31 mouse cellular contexts compared by ENCODE assay signal in genomic region chr11:59262308-59262707, GRCm38 (mm10). TPM values are rescaled to one million over a fixed set of nuclear protein-coding genes. Genes with fewer than 3 reads are reported as not detected.
DNase-seq lines count a peak whose midpoint lies in the region; ATAC-seq and TF ChIP-seq lines count a peak whose summit lies in the region.
"Had no signal": no experiment of that assay in that cellular context is flagged by ENCODE, and none has a peak within 500 bp of the region (broad histone marks: within the 10 kb centered on the region; RNA-seq: fewer than 3 reads in every experiment).

No protein-coding gene starts in this region.

- no peaks in the 10 kb centered on the region for H3K36me3 ChIP-seq in liver, embryonic 12.5 days
- no peaks in the 10 kb centered on the region for H3K36me3 ChIP-seq in liver, postnatal 0 days (replicated peaks; ENCODE audit: insufficient read depth, low read length)
- H3K36me3 ChIP-seq in lung, postnatal 0 days (ENCODE audit: insufficient read depth, low read length) = no peaks in the 10 kb centered on the region
- peaks cover 0 to 16% of the 10 kb centered on the region in 2 experiments; a peak in 2 of 4 replicates for H3K36me3 ChIP-seq in MEL (ENCODE audit: control insufficient read depth in 1 of 2, insufficient read depth in 2 of 2, low read length in 2 of 2)
- H3K36me3 ChIP-seq in liver, embryonic 15.5 days (replicated peaks) = no peaks in the 10 kb centered on the region
- H3K36me3 ChIP-seq: embryonic facial prominence, embryonic 12.5 days; embryonic facial prominence, embryonic 15.5 days; forebrain, embryonic 12.5 days; forebrain, embryonic 15.5 days; heart, embryonic 12.5 days; heart, embryonic 15.5 days; hindbrain, embryonic 10.5 days; hindbrain, embryonic 13.5 days had no signal

- H3K4me2 ChIP-seq in liver, embryonic 12.5 days = no peak overlapping the region
- H3K4me2 ChIP-seq in liver, postnatal 0 days (ENCODE audit: low read depth, low read length) = no peak overlapping the region
- H3K4me2 ChIP-seq in lung, postnatal 0 days (replicated peaks; ENCODE audit: low read depth, low read length) = no peak overlapping the region
- H3K4me2 ChIP-seq in liver, embryonic 15.5 days = no peak overlapping the region
- H3K4me2 ChIP-seq: embryonic facial prominence, embryonic 12.5 days; embryonic facial prominence, embryonic 15.5 days; forebrain, embryonic 12.5 days; forebrain, embryonic 15.5 days; heart, embryonic 12.5 days; heart, embryonic 15.5 days; hindbrain, embryonic 13.5 days had no signal

- H3K9ac ChIP-seq in liver, embryonic 12.5 days = no peak overlapping the region
- no peak overlapping the region for H3K9ac ChIP-seq in liver, postnatal 0 days (replicated peaks)
- no peak overlapping the region for H3K9ac ChIP-seq in lung, postnatal 0 days (replicated peaks; ENCODE audit: low read depth)
- H3K9ac ChIP-seq in MEL (ENCODE audit: control insufficient read depth, low read depth, low read length, poor library complexity, severe bottlenecking) = no peak overlapping the region
- no peak overlapping the region for H3K9ac ChIP-seq in liver, embryonic 15.5 days
- H3K9ac ChIP-seq: embryonic facial prominence, embryonic 12.5 days; embryonic facial prominence, embryonic 15.5 days; forebrain, embryonic 12.5 days; forebrain, embryonic 15.5 days; heart, embryonic 12.5 days; heart, embryonic 15.5 days; hindbrain, embryonic 13.5 days had no signal

- H3K79me2 ChIP-seq in MEL (ENCODE audit: control insufficient read depth, insufficient read depth, low read length, poor library complexity) = no peaks in the 10 kb centered on the region

- H3K4me3 ChIP-seq in liver, embryonic 12.5 days = no peak overlapping the region
- H3K4me3 ChIP-seq in liver, postnatal 0 days (ENCODE audit: low read depth, low read length) = no peak overlapping the region
- H3K4me3 ChIP-seq in lung, postnatal 0 days (ENCODE audit: low read depth, low read length) = no peak overlapping the region
- H3K4me3 ChIP-seq in lung, adult 2 months (replicated peaks; ENCODE audit: extremely low read depth, low read depth, low read length) = no peak overlapping the region
- H3K4me3 ChIP-seq in MEL (ENCODE audit: control insufficient read depth in 1 of 2, insufficient read depth in 1 of 2, low read depth in 2 of 2, low read length in 2 of 2) = no peak overlapping the region
- H3K4me3 ChIP-seq in liver, embryonic 15.5 days (replicated peaks) = no peak overlapping the region
- H3K4me3 ChIP-seq: embryonic facial prominence, embryonic 12.5 days; embryonic facial prominence, embryonic 15.5 days; forebrain, embryonic 12.5 days; forebrain, embryonic 15.5 days; heart, embryonic 12.5 days; heart, embryonic 15.5 days; hindbrain, embryonic 10.5 days; hindbrain, embryonic 13.5 days had no signal

- no peak for TF ChIP-seq EP300 in liver, postnatal 0 days (IDR thresholded peaks at IDR 0.05; ENCODE audit: low read depth)
- TF ChIP-seq EP300 in lung, postnatal 0 days (IDR thresholded peaks at IDR 0.05) = no peak
- TF ChIP-seq EP300 in MEL (IDR thresholded peaks at IDR 0.05; ENCODE audit: low read depth in 1 of 2, low read length in 2 of 2) = no peak

- H3K27me3 ChIP-seq in liver, embryonic 12.5 days (replicated peaks) = peaks cover 84% of the 10 kb centered on the region
- H3K27me3 ChIP-seq in liver, postnatal 0 days (ENCODE audit: insufficient read depth, low read length) = peaks cover 44% of the 10 kb centered on the region
- H3K27me3 ChIP-seq in lung, postnatal 0 days (replicated peaks; ENCODE audit: insufficient read depth, low read length) = no peaks in the 10 kb centered on the region
- H3K27me3 ChIP-seq in MEL (ENCODE audit: control insufficient read depth in 1 of 2, insufficient read depth in 2 of 2, low read length in 2 of 2) = peaks cover 0 to 4% of the 10 kb centered on the region in 2 experiments; a peak in 2 of 4 replicates
- peaks cover 78% of the 10 kb centered on the region for H3K27me3 ChIP-seq in liver, embryonic 15.5 days

- no peaks in the 10 kb centered on the region for H3K9me3 ChIP-seq in liver, embryonic 12.5 days (replicated peaks)
- H3K9me3 ChIP-seq in liver, postnatal 0 days (ENCODE audit: low read length) = no peaks in the 10 kb centered on the region
- no peaks in the 10 kb centered on the region for H3K9me3 ChIP-seq in lung, postnatal 0 days (ENCODE audit: low read length)
- H3K9me3 ChIP-seq in MEL (replicated peaks; ENCODE audit: insufficient read depth, low read length) = no peaks in the 10 kb centered on the region
- H3K9me3 ChIP-seq in liver, embryonic 15.5 days (replicated peaks) = no peaks in the 10 kb centered on the region
- H3K9me3 ChIP-seq: embryonic facial prominence, embryonic 12.5 days; embryonic facial prominence, embryonic 15.5 days; forebrain, embryonic 12.5 days; forebrain, embryonic 15.5 days; heart, embryonic 12.5 days; heart, embryonic 15.5 days; hindbrain, embryonic 10.5 days; hindbrain, embryonic 13.5 days had no signal

- peaks cover 57% of the 10 kb centered on the region for H3K4me1 ChIP-seq in liver, embryonic 12.5 days
- H3K4me1 ChIP-seq in liver, postnatal 0 days (ENCODE audit: insufficient read depth) = peaks cover 28% of the 10 kb centered on the region
- peaks cover 5% of the 10 kb centered on the region for H3K4me1 ChIP-seq in lung, postnatal 0 days (ENCODE audit: insufficient read depth, low read depth, low read length)
- peaks cover 8% of the 10 kb centered on the region for H3K4me1 ChIP-seq in lung, adult 2 months (ENCODE audit: control insufficient read depth, insufficient read depth, low read length)
- peaks cover 11 to 25% of the 10 kb centered on the region in 2 experiments for H3K4me1 ChIP-seq in MEL (ENCODE audit: control insufficient read depth in 1 of 2, insufficient read depth in 2 of 2, low read length in 2 of 2)
- H3K4me1 ChIP-seq in liver, embryonic 15.5 days (replicated peaks) = peaks cover 60% of the 10 kb centered on the region
- H3K4me1 ChIP-seq: heart, embryonic 12.5 days had no signal

- DNase-seq in liver, postnatal 0 days = no peak
- no peak for DNase-seq in lung, postnatal 0 days (ENCODE audit: low spot score)
- no peak for DNase-seq in lung, adult 2 months
- DNase-seq in MEL (ENCODE audit: low read depth, low spot score) = no peak
- no peak for DNase-seq in thymus, postnatal 4 days
- DNase-seq in lung, postnatal 14 days = no peak
- DNase-seq: adrenal gland, adult 8-10 months; adrenal gland, postnatal 25 days; cerebellum, adult 11 months; cerebellum, adult 2 months; cerebellum, adult 9-11 months; cerebellum, postnatal 25 days; gastrocnemius, postnatal 25 days; heart, adult 18-20 months; heart, postnatal 10 days; heart, postnatal 36 days had no signal

- no peak for TF ChIP-seq CTCF in liver, postnatal 0 days (IDR thresholded peaks at IDR 0.05; ENCODE audit: low read depth)
- TF ChIP-seq CTCF in lung, postnatal 0 days (IDR thresholded peaks at IDR 0.05) = no peak
- TF ChIP-seq CTCF in lung, adult 2 months (IDR thresholded peaks at IDR 0.05; ENCODE audit: insufficient read depth, low read length) = no peak
- no peak for TF ChIP-seq CTCF in MEL (IDR thresholded peaks at IDR 0.05 in 2 of 3, conservative IDR thresholded peaks at IDR 0.05 in 1 of 3; ENCODE audit: control insufficient read depth in 1 of 3, insufficient read depth in 1 of 3, low read depth in 2 of 3, low read length in 3 of 3, poor library complexity in 1 of 3, severe bottlenecking in 1 of 3)

- no peak for ATAC-seq in liver, embryonic 12.5 days
- ATAC-seq in liver, postnatal 0 days = no peak
- ATAC-seq in lung, postnatal 0 days = no peak
- ATAC-seq in liver, embryonic 15.5 days (ENCODE audit: insufficient read depth) = no peak
- ATAC-seq: activated CD4-positive, CD25-positive, alpha-beta regulatory T cell, adult 4 months; forebrain, embryonic 15.5 days; hindbrain, embryonic 16.5 days had no signal

- TF ChIP-seq POLR2A in lung, adult 2 months (IDR thresholded peaks at IDR 0.05; ENCODE audit: borderline replicate concordance, extremely low read depth, low read depth, low read length) = no peak
- TF ChIP-seq POLR2A in MEL (IDR thresholded peaks at IDR 0.05; ENCODE audit: control insufficient read depth in 1 of 2, insufficient read depth in 1 of 2, low read depth in 1 of 2, low read length in 2 of 2, poor library complexity in 1 of 2) = no peak

- TF ChIP-seq RAD21 in MEL (IDR thresholded peaks at IDR 0.05; ENCODE audit: low read depth, low read length) = no peak

- H3K27ac ChIP-seq in liver, embryonic 12.5 days = peak overlapping the region; percentile 92; the same call in 1 of the 2 replicates
- H3K27ac ChIP-seq in liver, postnatal 0 days (ENCODE audit: low read depth) = no peak overlapping the region
- H3K27ac ChIP-seq in lung, postnatal 0 days (ENCODE audit: low read length) = peak overlapping the region; percentile 84; the same call in 1 of the 2 replicates
- H3K27ac ChIP-seq in MEL (ENCODE audit: control insufficient read depth, low read depth, low read length) = no peak overlapping the region
- H3K27ac ChIP-seq in liver, embryonic 15.5 days (replicated peaks) = peak overlapping the region; percentile 36; the same call in 1 of the 2 replicates
- H3K27ac ChIP-seq: embryonic facial prominence, embryonic 12.5 days; embryonic facial prominence, embryonic 15.5 days; forebrain, embryonic 12.5 days; forebrain, embryonic 15.5 days; heart, embryonic 15.5 days; hindbrain, embryonic 10.5 days; hindbrain, embryonic 13.5 days had no signal

RNA-seq across cellular contexts. Expression of gene Wnt3a, which starts 28.2 kb away (rescaled TPM):
- 0.06 TPM in 1 of 2 replicates, not detected in the other for polyA plus RNA-seq in liver, embryonic 12.5 days (2016; fragmentation: Nextera tagmentation; extraction: Ambion mirVana)
- not detected in 2 replicates for polyA plus RNA-seq in liver, postnatal 0 days (2015; fragmentation: Nextera tagmentation; extraction: Ambion mirVana)
- 12.6 and 18.9 TPM in 2 replicates for polyA plus RNA-seq in lung, postnatal 0 days (2015; fragmentation: Nextera tagmentation; extraction: Ambion mirVana)
- 9.4 and 15.4 TPM in 2 replicates for polyA plus RNA-seq in lung, adult 2 months (2012; rRNA removed)
- total RNA-seq in MEL (2012; rRNA removed) = not detected in 2 replicates
- not detected for polyA plus RNA-seq in MEL (2012; ENCODE audit: insufficient read depth in 1 of 2, insufficient read length in 2 of 2, low read depth in 1 of 2, low replicate concordance in 2 of 2, missing spikeins in 1 of 2)
- polyA plus RNA-seq in liver, embryonic 15.5 days (2015; fragmentation: Nextera tagmentation; extraction: Ambion mirVana) = 0.03 TPM in 1 of 2 replicates, not detected in the other
- total RNA-seq: adrenal gland, adult 8-10 months; adrenal gland, postnatal 25 days; common myeloid progenitor, adult 5-6 weeks; gastrocnemius, adult 8-10 months; gastrocnemius, postnatal 25 days; heart, adult 18-20 months; heart, postnatal 10 days; heart, postnatal 36 days had no signal
- polyA plus RNA-seq: cerebellum, adult 2 months; heart, embryonic 15.5 days had no signal

RNA-seq across cellular contexts. Expression of gene Arf1, which starts 34.2 kb away (rescaled TPM):
- polyA plus RNA-seq in liver, embryonic 12.5 days (2016; fragmentation: Nextera tagmentation; extraction: Ambion mirVana) = 341 TPM in 2 replicates
- 244 and 254 TPM in 2 replicates for polyA plus RNA-seq in liver, postnatal 0 days (2015; fragmentation: Nextera tagmentation; extraction: Ambion mirVana)
- 630 and 647 TPM in 2 replicates for polyA plus RNA-seq in lung, postnatal 0 days (2015; fragmentation: Nextera tagmentation; extraction: Ambion mirVana)
- 525 and 566 TPM in 2 replicates for polyA plus RNA-seq in lung, adult 2 months (2012; rRNA removed)
- total RNA-seq in MEL (2012; rRNA removed) = 541 and 555 TPM in 2 replicates
- polyA plus RNA-seq in MEL (2012; ENCODE audit: insufficient read depth in 1 of 2, insufficient read length in 2 of 2, low read depth in 1 of 2, low replicate concordance in 2 of 2, missing spikeins in 1 of 2) = 100 to 1,000 TPM in 1 of 2 experiments, not detected in 1; 617 TPM
- polyA plus RNA-seq in liver, embryonic 15.5 days (2015; fragmentation: Nextera tagmentation; extraction: Ambion mirVana) = 255 and 269 TPM in 2 replicates

RNA-seq across cellular contexts. Expression of gene Wnt9a, which starts 44.4 kb away (rescaled TPM):
- polyA plus RNA-seq in liver, embryonic 12.5 days (2016; fragmentation: Nextera tagmentation; extraction: Ambion mirVana) = 0.32 and 0.50 TPM in 2 replicates
- 0.16 and 0.18 TPM in 2 replicates for polyA plus RNA-seq in liver, postnatal 0 days (2015; fragmentation: Nextera tagmentation; extraction: Ambion mirVana)
- 9.7 and 10.5 TPM in 2 replicates for polyA plus RNA-seq in lung, postnatal 0 days (2015; fragmentation: Nextera tagmentation; extraction: Ambion mirVana)
- 6.9 and 7.8 TPM in 2 replicates for polyA plus RNA-seq in lung, adult 2 months (2012; rRNA removed)
- not detected in 2 replicates for total RNA-seq in MEL (2012; rRNA removed)
- not detected for polyA plus RNA-seq in MEL (2012; ENCODE audit: insufficient read depth in 1 of 2, insufficient read length in 2 of 2, low read depth in 1 of 2, low replicate concordance in 2 of 2, missing spikeins in 1 of 2)
- polyA plus RNA-seq in liver, embryonic 15.5 days (2015; fragmentation: Nextera tagmentation; extraction: Ambion mirVana) = 0.20 and 0.33 TPM in 2 replicates
- total RNA-seq: common myeloid progenitor, adult 5-6 weeks had no signal
- polyA plus RNA-seq: activated CD4-positive, CD25-positive, alpha-beta regulatory T cell, adult 4 months; erythroblast, embryonic 14.5 days had no signal

RNA-seq across cellular contexts. Expression of gene 2310033P09Rik, which starts 54.2 kb away (rescaled TPM):
- polyA plus RNA-seq in liver, embryonic 12.5 days (2016; fragmentation: Nextera tagmentation; extraction: Ambion mirVana) = 25.1 and 26.6 TPM in 2 replicates
- 14.8 and 16.2 TPM in 2 replicates for polyA plus RNA-seq in liver, postnatal 0 days (2015; fragmentation: Nextera tagmentation; extraction: Ambion mirVana)
- polyA plus RNA-seq in lung, postnatal 0 days (2015; fragmentation: Nextera tagmentation; extraction: Ambion mirVana) = 32.9 and 34.8 TPM in 2 replicates
- polyA plus RNA-seq in lung, adult 2 months (2012; rRNA removed) = 23.5 and 29.2 TPM in 2 replicates
- 29.7 and 35.5 TPM in 2 replicates for total RNA-seq in MEL (2012; rRNA removed)
- polyA plus RNA-seq in MEL (2012; ENCODE audit: insufficient read depth in 1 of 2, insufficient read length in 2 of 2, low read depth in 1 of 2, low replicate concordance in 2 of 2, missing spikeins in 1 of 2) = 10 to 100 TPM in 1 of 2 experiments, not detected in 1; 59.8 TPM
- polyA plus RNA-seq in liver, embryonic 15.5 days (2015; fragmentation: Nextera tagmentation; extraction: Ambion mirVana) = 15.4 and 15.9 TPM in 2 replicates

Comparison
In these comparisons a context has a peak if more than half of its experiments do, and no peak if none do; other contexts are left out.
1. H3K27ac ChIP-seq: peak in liver, embryonic 12.5 days (single experiment), lung, postnatal 0 days (single experiment) and liver, embryonic 15.5 days (single experiment); none in liver, postnatal 0 days (single experiment) and MEL (single experiment).